Mouse (Mus musculus): Measurements from ENCODE around the gene Aunip. TPM values are rescaled to one million over a fixed set of nuclear protein-coding genes. Genes with fewer than 3 reads are reported as not detected.

The Aunip gene
- polyA plus RNA-seq, 1 experiment from 2014 or later: 26.9 TPM

Small RNA genes within 50 kb of the gene (microRNA-seq; reads per million reads assigned to microRNA genes)
- gene Gm23634 (7.0 reads per million, percentile 15 among the genes with 10 or more reads in this experiment), gene Mir6403 (not detected)

Other genes with a start within 250 kb of the Aunip start
- 14.9 and 16.4 TPM in 2 replicates for gene Pdik1l, start 223.1 kb upstream of the Aunip start, polyA plus RNA-seq (2016; fragmentation: Nextera tagmentation; extraction: Ambion mirVana)
- 0.20 and 0.23 TPM in 2 replicates for gene Trim63, start 195.9 kb upstream of the Aunip start, polyA plus RNA-seq (2016; fragmentation: Nextera tagmentation; extraction: Ambion mirVana)
- not detected in 2 replicates for gene Slc30a2, start 167.8 kb upstream of the Aunip start, polyA plus RNA-seq (2016; fragmentation: Nextera tagmentation; extraction: Ambion mirVana)
- gene Extl1, start 127.1 kb upstream of the Aunip start, polyA plus RNA-seq (2016; fragmentation: Nextera tagmentation; extraction: Ambion mirVana): 0.25 and 0.36 TPM in 2 replicates
- gene Pafah2, start 114.7 kb upstream of the Aunip start, polyA plus RNA-seq (2016; fragmentation: Nextera tagmentation; extraction: Ambion mirVana): 4.7 and 5.2 TPM in 2 replicates
- 558 and 570 TPM in 2 replicates for gene Stmn1, start 42.7 kb upstream of the Aunip start, polyA plus RNA-seq (2016; fragmentation: Nextera tagmentation; extraction: Ambion mirVana)
- gene Paqr7, start 14.3 kb upstream of the Aunip start, polyA plus RNA-seq (2016; fragmentation: Nextera tagmentation; extraction: Ambion mirVana): 6.5 and 7.2 TPM in 2 replicates
- gene Mtfr1l, start 24.4 kb downstream of the Aunip start, polyA plus RNA-seq (2016; fragmentation: Nextera tagmentation; extraction: Ambion mirVana): 69.3 and 72.1 TPM in 2 replicates
- 12.5 and 14.1 TPM in 2 replicates for gene Selenon, start 41.2 kb downstream of the Aunip start, polyA plus RNA-seq (2016; fragmentation: Nextera tagmentation; extraction: Ambion mirVana)
- gene Man1c1, start 193.3 kb downstream of the Aunip start, polyA plus RNA-seq (2016; fragmentation: Nextera tagmentation; extraction: Ambion mirVana): 3.2 and 3.5 TPM in 2 replicates

All from liver, embryonic 12.5 days (tissue).